Mouse (Mus musculus) bone marrow, adult 2 months (tissue): ENCODE results near the gene Atp2c2.

Experiments
- CTCF ChIP-seq: fragments of 200-500 bp; IDR thresholded peaks from 2 replicates; pipeline ENCODE4 v1.5.1; 2011; ENCODE audit warnings: low read length, control low read depth; ENCODE audit not compliant: control insufficient read depth, insufficient read depth
- POLR2A ChIP-seq: fragments of 200-500 bp; IDR thresholded peaks from 2 replicates; pipeline ENCODE4 v1.6.1; 2011; ENCODE audit warnings: low read depth, mild to moderate bottlenecking, control low read depth, low read length, borderline replicate concordance; ENCODE audit not compliant: control insufficient read depth

GRCm38 (mm10) chr8:119673976-119674555 is 25.7 kb upstream of the Atp2c2 start:
- TF ChIP-seq POLR2A (no peak), CTCF (0 out of 2 replicates have a peak, but pooled peaks have one; percentile 18)
